20 mouse cellular contexts compared by ENCODE assay signal in the genomic region with DNA sequence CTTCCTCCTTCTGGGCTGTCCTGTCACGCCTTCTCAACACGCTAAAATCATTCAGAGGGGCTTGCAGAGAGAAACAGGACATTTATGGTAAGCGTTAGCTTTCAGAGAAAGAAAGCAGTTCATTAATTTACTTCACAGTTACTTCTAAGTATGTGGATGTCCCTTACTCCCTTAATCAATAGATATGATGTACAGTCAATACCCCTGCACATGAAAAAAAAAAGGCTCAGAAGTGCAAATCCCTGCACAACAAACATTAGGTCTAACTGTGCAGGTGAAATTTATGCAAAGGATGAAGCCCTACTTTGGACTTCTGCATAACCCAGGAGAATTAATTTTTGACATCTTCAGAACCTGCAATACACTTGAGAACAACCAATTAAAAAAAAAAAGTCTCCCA. TPM values are rescaled to one million over a fixed set of nuclear protein-coding genes. Genes with fewer than 3 reads are reported as not detected.
"Had no signal": no experiment of that assay in that cellular context is flagged by ENCODE, and none has a peak within 500 bp of the region (broad histone marks: within the 10 kb centered on the region; RNA-seq: fewer than 3 reads in every experiment).

No protein-coding gene starts in this region.

- H3K4me2 ChIP-seq: liver, embryonic 15.5 days; lung, embryonic 15.5 days; midbrain, embryonic 12.5 days; stomach, embryonic 15.5 days had no signal

- H3K36me3 ChIP-seq: liver, embryonic 15.5 days; lung, embryonic 15.5 days; midbrain, embryonic 12.5 days; neural tube, embryonic 12.5 days; stomach, embryonic 15.5 days had no signal

- H3K27ac ChIP-seq: liver, embryonic 15.5 days; lung, embryonic 15.5 days; macrophage; midbrain, embryonic 12.5 days; neural tube, embryonic 12.5 days; stomach, embryonic 15.5 days; stomach, postnatal 0 days had no signal

- ATAC-seq: liver, postnatal 0 days; lung, postnatal 0 days had no signal

- DNase-seq: liver, postnatal 0 days; lung, adult 2 months; lung, postnatal 14 days; lung, postnatal 36 days; midbrain, embryonic 14.5 days; right cerebral cortex, postnatal 14 days; thymus, adult 2 months; thymus, postnatal 25 days; thymus, postnatal 4 days had no signal

- H3K4me3 ChIP-seq: liver, embryonic 15.5 days; lung, embryonic 15.5 days; megakaryocyte, embryonic 14.5 days; midbrain, embryonic 12.5 days; neural tube, embryonic 12.5 days; stomach, embryonic 15.5 days had no signal

- H3K9ac ChIP-seq: liver, embryonic 15.5 days; liver, postnatal 0 days; lung, embryonic 15.5 days; midbrain, embryonic 12.5 days; neural tube, embryonic 12.5 days; stomach, embryonic 15.5 days had no signal

- H3K9me3 ChIP-seq: liver, embryonic 15.5 days; lung, embryonic 15.5 days; midbrain, embryonic 12.5 days; neural tube, embryonic 12.5 days; stomach, embryonic 15.5 days had no signal

RNA-seq across cellular contexts. Expression of a gene that starts 0.8 kb away (rescaled TPM):
- polyA plus RNA-seq: liver, embryonic 15.5 days; liver, postnatal 0 days; lung, adult 2 months; lung, embryonic 15.5 days; lung, postnatal 0 days; macrophage; spleen, adult 2 months; stomach, embryonic 15.5 days; stomach, postnatal 0 days; testis, adult 2 months had no signal
